Mouse (Mus musculus): ENCODE measurements around the gene Exph5. TPM values are rescaled to one million over a fixed set of nuclear protein-coding genes. Genes with fewer than 3 reads are reported as not detected.

The Exph5 gene
- polyA plus RNA-seq, 1 experiment = 0.80 TPM

DNA sequence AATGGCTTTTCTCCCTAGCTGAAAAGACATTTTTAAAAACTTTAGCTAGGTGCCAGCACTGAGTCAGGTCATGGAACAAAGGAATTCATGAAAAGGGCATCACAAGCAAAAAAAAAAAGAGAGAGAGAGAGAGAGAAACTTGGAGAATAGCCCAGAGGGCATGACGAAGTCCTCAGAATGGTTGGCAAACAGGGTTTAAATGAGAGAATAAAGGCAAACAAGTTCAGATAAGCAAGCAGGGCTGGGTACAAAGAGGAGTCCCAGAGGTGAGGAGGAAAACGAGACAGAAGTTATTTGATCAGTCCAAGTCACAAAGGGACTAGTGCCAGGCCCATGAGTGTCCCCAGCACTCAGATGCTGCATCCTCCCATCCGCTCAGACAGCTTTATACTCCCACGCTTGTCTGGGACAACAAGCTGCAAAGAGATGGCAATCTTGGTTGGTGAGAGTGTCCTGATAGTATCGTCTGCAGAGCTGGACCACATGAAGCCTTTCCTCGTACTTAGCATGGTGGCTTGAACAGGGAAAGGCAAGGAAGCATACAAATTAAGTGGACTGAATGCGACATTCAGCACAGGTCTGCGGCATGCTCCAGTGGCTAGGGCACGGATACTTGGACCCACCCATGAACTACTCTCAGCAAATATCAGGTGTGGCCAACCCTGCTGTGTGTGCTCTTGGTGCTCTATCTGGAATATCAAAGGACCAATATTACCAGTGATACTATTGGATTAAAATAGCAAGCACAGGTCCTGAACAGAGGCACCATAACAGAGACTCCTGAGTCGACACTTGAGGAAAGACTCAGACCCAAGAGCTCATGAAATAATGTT lies 22.2 kb downstream of the Exph5 start:
- Histone ChIP-seq H3K27ac (ENCODE audit: control insufficient read depth, insufficient read depth, low read depth, low read length, poor library complexity) (no peak overlapping the region), H3K4me3 (replicated peaks; ENCODE audit: control insufficient read depth, low read depth, low read length) (no peak overlapping the region), H3K4me1 (ENCODE audit: control insufficient read depth, insufficient read depth, low read length) (no peaks in the 10 kb centered on the region)
- TF ChIP-seq CTCF (IDR thresholded peaks at IDR 0.05; ENCODE audit: control insufficient read depth, insufficient read depth, low read length) (no peak), POLR2A (IDR thresholded peaks at IDR 0.05; ENCODE audit: borderline replicate concordance, control insufficient read depth, low read depth, low read length) (no peak)
- WGBS = 75% methylated on average over 10 of the region's 10 CpGs

- 74% methylated on average over 4 of the region's 4 CpGs for WGBS
- Histone ChIP-seq H3K4me1 (ENCODE audit: control insufficient read depth, insufficient read depth, low read length) (no peaks in the 10 kb centered on the region), H3K27ac (ENCODE audit: control insufficient read depth, insufficient read depth, low read depth, low read length, poor library complexity) (no peak overlapping the region), H3K4me3 (replicated peaks; ENCODE audit: control insufficient read depth, low read depth, low read length) (no peak overlapping the region)
- TF ChIP-seq CTCF (IDR thresholded peaks at IDR 0.05; ENCODE audit: control insufficient read depth, insufficient read depth, low read length) (no peak), POLR2A (IDR thresholded peaks at IDR 0.05; ENCODE audit: borderline replicate concordance, control insufficient read depth, low read depth, low read length) (no peak)
Measured at GRCm38 (mm10) chr9:53325363-53326090, 24.1 kb downstream of the Exph5 start.

GRCm38 (mm10) chr9:53328203-53328602 lies 26.7 kb downstream of the Exph5 start:
- no peak overlapping the region for H3K4me3 ChIP-seq (replicated peaks; ENCODE audit: control insufficient read depth, low read depth, low read length)
- 76% methylated on average over 2 of the region's 2 CpGs for WGBS
- H3K27ac ChIP-seq (ENCODE audit: control insufficient read depth, insufficient read depth, low read depth, low read length, poor library complexity) = no peak overlapping the region
- no peaks in the 10 kb centered on the region for H3K4me1 ChIP-seq (ENCODE audit: control insufficient read depth, insufficient read depth, low read length)
- TF ChIP-seq POLR2A (IDR thresholded peaks at IDR 0.05; ENCODE audit: borderline replicate concordance, control insufficient read depth, low read depth, low read length) = no peak
- TF ChIP-seq CTCF (IDR thresholded peaks at IDR 0.05; ENCODE audit: control insufficient read depth, insufficient read depth, low read length) = no peak

DNA sequence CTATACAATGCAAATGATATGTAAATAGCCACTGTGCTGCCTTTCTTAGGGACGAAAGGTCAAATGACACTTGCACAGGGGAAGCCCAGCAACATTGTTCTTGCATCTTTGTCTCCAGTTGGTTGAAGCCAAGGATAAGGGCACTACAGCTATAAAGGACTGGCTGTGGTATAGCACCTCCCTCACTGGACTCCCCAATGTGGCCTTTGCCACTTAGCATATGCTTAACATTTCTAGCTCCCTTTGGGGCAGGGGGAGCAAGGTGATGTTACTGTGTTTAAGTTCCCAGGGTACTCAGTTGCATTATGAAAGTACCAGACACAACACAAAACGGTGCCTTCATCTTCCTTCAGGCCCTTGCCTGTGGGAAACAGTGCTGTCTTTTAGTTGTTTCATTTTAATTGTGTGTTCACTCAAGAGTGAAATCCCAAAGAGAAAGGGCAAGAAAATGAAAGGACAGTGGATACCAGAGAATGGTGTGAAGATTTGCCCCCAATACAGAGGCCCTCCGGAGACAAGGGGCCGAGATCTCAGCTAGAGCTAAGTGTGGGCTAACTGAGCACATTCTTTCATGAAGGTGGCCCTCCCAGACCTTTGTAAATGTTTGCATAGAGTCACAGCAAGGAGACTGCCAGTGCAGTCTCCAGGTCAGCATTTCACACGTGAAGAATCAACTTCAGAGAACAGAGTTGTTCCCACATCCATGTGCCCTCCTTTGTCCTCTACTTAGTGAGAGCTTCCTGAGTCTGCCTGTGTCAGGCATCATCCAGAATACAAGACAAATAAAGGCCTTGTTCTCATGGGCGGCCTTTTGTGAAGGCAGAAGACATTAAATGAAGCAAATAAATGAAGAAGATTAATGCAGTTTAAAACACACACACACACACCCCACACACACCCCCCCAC lies 28.1 kb downstream of the Exph5 start:
- 79% methylated on average over 6 of the region's 6 CpGs for WGBS
- H3K4me1 ChIP-seq (ENCODE audit: control insufficient read depth, insufficient read depth, low read length) = no peaks in the 10 kb centered on the region
- no peak for TF ChIP-seq CTCF (IDR thresholded peaks at IDR 0.05; ENCODE audit: control insufficient read depth, insufficient read depth, low read length)
- no peak for TF ChIP-seq POLR2A (IDR thresholded peaks at IDR 0.05; ENCODE audit: borderline replicate concordance, control insufficient read depth, low read depth, low read length)
- no peak overlapping the region for H3K27ac ChIP-seq (ENCODE audit: control insufficient read depth, insufficient read depth, low read depth, low read length, poor library complexity)
- H3K4me3 ChIP-seq (replicated peaks; ENCODE audit: control insufficient read depth, low read depth, low read length) = no peak overlapping the region

GRCm38 (mm10) chr9:53330247-53330646 lies 28.8 kb downstream of the Exph5 start:
- TF ChIP-seq CTCF (IDR thresholded peaks at IDR 0.05; ENCODE audit: control insufficient read depth, insufficient read depth, low read length) (no peak), POLR2A (IDR thresholded peaks at IDR 0.05; ENCODE audit: borderline replicate concordance, control insufficient read depth, low read depth, low read length) (no peak)
- H3K4me3 ChIP-seq (replicated peaks; ENCODE audit: control insufficient read depth, low read depth, low read length) = no peak overlapping the region
- H3K4me1 ChIP-seq (ENCODE audit: control insufficient read depth, insufficient read depth, low read length) = no peaks in the 10 kb centered on the region
- 80% methylated on average over 9 of the region's 9 CpGs for WGBS
- no peak overlapping the region for H3K27ac ChIP-seq (ENCODE audit: control insufficient read depth, insufficient read depth, low read depth, low read length, poor library complexity)

GRCm38 (mm10) chr9:53333436-53333835 lies 32.0 kb downstream of the Exph5 start:
- TF ChIP-seq CTCF (IDR thresholded peaks at IDR 0.05; ENCODE audit: control insufficient read depth, insufficient read depth, low read length) (no peak), POLR2A (IDR thresholded peaks at IDR 0.05; ENCODE audit: borderline replicate concordance, control insufficient read depth, low read depth, low read length) (no peak)
- H3K4me3 ChIP-seq (replicated peaks; ENCODE audit: control insufficient read depth, low read depth, low read length) = no peak overlapping the region
- H3K27ac ChIP-seq (ENCODE audit: control insufficient read depth, insufficient read depth, low read depth, low read length, poor library complexity) = no peak overlapping the region
- H3K4me1 ChIP-seq (ENCODE audit: control insufficient read depth, insufficient read depth, low read length) = no peaks in the 10 kb centered on the region
- WGBS = 68% methylated on average over 4 of the region's 4 CpGs

DNA sequence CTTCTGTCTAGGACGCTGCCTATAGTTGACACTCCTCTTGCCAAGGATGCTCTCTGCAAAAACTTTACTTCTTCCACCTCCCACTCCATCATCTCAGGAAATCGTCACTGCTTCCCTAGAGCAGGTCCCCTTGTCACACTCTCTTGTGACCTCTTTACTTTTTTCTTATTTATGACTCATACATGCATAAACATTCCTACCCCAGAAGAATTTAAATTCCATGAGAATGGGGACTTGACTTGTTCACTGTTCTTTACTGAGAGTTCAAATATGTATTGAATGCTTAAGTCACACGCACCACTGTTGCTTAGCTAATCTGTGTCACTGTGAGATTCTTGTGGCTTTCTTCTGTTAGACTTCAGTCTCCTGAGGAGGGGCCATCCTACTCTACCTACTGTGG lies 33.7 kb downstream of the Exph5 start:
- TF ChIP-seq CTCF (IDR thresholded peaks at IDR 0.05; ENCODE audit: control insufficient read depth, insufficient read depth, low read length) (no peak), POLR2A (IDR thresholded peaks at IDR 0.05; ENCODE audit: borderline replicate concordance, control insufficient read depth, low read depth, low read length) (no peak)
- H3K27ac ChIP-seq (ENCODE audit: control insufficient read depth, insufficient read depth, low read depth, low read length, poor library complexity) = no peak overlapping the region
- no peaks in the 10 kb centered on the region for H3K4me1 ChIP-seq (ENCODE audit: control insufficient read depth, insufficient read depth, low read length)
- 74% methylated on average over 3 of the region's 3 CpGs for WGBS
- no peak overlapping the region for H3K4me3 ChIP-seq (replicated peaks; ENCODE audit: control insufficient read depth, low read depth, low read length)

All from bone marrow, adult 2 months (tissue).